Mouse (Mus musculus) layer of hippocampus, adult 9-10 months (tissue): ENCODE measurements around the gene Cd160.

Experiments used
- DNase-seq: peaks from one replicate; pipeline ENCODE4 v3.0.0; 2022; ENCODE audit warnings: low spot score

Gene Cd160

DNA sequence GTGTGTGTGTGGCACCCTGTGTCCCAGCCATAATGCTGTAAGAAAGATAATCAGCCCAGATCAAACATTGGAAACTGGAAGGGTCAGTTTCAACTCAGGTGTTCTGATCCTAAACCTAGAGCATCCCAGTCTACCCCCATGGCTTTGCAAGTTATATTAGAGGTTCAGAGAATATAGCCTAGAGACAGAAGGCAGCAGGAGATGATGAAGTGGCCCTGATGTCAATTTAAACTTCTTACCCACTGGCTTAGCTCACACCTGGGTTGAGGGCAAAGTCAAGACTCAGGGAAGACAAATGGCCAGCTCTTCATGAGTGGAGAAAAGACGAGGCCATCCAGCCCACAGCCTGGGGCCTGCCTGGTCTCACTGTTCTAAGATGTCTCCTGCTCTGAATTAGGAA lies at the start of gene Cd160, which contains the start of gene Pdzk1:
TSS of gene Cd160 (minus strand) at position 368 of the 400 bp plus-strand sequence.
TSS of gene Pdzk1 (plus strand) at position 301 of the 400 bp plus-strand sequence.
- DNase-seq, result no peak

DNA sequence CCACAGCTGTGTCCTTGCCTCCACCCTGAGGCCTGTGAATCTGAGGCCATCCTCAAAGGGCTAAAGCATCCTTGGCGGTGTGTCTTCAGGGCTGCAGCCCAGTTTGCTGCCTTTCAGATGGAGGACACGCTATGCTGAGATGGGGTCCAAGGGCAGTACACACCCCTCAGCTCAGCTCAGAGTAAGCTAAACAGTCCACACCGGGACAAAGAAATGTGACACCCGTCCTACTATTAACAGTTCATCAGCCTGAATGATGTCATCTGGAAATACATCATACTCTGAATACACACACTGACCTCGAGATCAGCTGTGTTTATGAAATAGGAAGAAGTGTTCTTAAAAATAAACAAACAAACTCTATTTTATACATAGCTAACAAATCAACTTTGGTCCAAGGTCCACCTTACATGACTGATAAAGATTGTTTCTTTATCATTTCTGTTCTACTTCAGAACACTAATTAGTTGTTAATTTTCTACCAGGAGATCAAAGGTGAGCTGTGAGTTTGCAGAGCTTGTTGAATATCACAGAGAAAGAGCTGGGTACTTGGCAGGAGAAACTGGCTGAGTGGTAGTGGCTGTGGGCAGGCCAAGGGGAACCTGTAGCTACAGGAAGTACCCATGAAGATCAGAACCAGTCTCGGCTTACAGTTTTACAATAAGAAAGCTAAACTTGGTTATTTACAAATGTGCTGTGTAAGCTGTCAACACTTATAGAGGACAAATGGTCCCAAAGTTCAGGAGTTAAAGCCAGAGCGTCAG lies 45.8 kb upstream of the Cd160 start:
- DNase-seq, result no peak

GRCm38 (mm10) chr3:96872501-96872900 lies 43.4 kb upstream of the Cd160 start:
- DNase-seq, result no peak

DNA sequence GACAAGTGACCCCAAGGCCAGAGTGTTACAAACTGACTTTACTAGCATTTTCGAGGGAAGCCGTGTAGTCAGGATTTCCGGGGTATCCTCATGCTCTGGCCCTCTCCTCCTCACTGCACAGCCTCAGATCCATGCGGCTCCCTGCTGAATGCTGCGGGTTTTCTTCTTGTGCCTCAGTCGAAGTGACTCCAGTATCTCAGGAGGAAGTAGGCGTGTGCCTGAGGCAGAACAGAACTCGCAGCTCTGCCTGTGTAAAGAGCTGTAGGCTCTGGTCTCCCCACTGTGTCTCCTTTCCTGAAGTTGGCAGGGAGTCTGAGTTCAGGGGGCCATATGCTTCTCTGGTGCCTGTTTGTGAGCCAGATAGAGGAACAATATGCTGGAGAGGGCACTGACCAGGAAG lies 41.9 kb upstream of the Cd160 start:
- no peak for DNase-seq

DNA sequence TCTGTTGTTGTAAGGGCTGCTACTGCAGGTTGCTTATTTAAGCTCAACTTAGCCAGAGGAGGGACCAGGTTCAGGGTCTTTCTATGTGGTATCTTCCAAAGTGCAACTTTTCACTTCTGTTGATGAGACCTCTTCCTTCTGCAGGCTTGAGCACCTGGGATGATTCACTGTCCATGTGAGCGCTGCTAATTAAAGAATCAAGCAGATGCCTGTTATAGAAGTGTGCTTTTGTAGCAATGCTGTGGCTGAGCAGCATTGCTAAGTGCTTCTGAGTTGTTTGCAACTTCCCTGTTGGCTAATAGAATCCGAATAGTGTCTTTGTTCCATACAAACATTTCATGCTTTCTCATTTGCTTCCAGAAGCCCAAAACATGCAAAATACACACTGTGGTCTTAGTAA lies 41.1 kb upstream of the Cd160 start:
- no peak for DNase-seq

DNA sequence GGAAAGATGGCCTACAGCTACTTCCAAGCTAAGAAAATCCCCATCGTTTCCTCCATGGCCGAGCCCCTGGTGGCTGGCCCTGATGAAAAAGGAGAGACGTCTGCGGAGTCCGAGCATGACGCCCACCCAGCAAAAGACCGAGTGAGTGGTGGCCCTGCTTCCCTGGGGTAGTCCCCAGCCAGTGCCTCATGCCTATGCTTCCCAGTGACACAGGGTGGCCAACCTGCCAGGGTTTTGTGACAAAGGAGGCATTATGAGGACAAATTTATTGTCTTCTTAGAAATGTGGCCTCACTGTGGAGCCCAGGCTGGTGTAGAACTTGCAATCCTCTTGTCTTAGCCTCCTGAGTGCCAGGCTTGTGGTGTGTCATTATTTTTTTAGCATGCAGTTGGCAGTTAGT lies 39.9 kb upstream of the Cd160 start:
- DNase-seq, result no peak

- DNase-seq, result no peak
Measured at GRCm38 (mm10) chr3:96868566-96868965, 39.4 kb upstream of the Cd160 start.

GRCm38 (mm10) chr3:96867863-96868262 lies 38.7 kb upstream of the Cd160 start:
- DNase-seq, result no peak

GRCm38 (mm10) chr3:96860498-96860897 lies 31.3 kb upstream of the Cd160 start:
- DNase-seq, result no peak

GRCm38 (mm10) chr3:96855833-96856232 lies 26.7 kb upstream of the Cd160 start:
- no peak for DNase-seq

GRCm38 (mm10) chr3:96854376-96854775 lies 25.2 kb upstream of the Cd160 start:
- no peak for DNase-seq

DNA sequence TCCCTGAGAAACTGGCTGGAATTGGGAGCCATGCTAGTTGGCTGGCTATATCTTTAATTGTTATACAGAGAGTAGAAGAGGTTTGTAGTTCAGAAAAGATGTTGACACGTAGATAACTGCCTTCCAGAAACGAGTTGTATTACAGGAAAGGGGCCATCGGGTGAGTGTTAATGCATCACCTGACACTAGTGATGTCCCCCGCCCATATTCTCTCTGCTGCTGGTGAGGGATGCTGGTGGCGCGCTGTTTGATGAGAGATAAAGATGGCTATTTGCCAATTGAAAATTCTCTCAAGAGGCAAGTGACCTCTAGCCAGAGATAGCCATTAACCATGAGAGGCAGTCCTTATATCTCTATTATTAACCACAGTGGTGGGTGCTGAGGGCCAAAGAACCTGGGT lies 23.4 kb upstream of the Cd160 start:
- no peak for DNase-seq

GRCm38 (mm10) chr3:96849168-96849727 lies 20.1 kb upstream of the Cd160 start:
- no peak for DNase-seq

DNA sequence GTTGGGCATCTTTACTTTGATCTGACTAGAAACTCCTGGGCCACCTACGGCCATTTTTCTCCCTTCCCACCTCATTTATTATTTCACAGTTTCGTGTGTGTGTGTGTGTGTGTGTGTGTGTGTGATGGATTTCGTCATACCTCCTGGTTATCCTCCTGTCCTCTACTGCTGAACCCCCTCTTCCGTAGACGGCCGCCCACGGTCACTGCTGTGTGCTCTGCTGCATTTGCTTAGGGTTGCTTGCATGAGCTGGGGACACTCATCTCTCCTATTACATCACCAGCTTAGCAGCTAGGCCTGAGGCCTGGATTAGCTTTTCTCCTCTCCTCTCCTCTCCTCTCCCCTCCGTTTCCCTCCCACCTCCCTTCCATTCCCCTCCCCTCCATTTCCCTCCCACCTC lies 19.3 kb upstream of the Cd160 start:
- no peak for DNase-seq

DNA sequence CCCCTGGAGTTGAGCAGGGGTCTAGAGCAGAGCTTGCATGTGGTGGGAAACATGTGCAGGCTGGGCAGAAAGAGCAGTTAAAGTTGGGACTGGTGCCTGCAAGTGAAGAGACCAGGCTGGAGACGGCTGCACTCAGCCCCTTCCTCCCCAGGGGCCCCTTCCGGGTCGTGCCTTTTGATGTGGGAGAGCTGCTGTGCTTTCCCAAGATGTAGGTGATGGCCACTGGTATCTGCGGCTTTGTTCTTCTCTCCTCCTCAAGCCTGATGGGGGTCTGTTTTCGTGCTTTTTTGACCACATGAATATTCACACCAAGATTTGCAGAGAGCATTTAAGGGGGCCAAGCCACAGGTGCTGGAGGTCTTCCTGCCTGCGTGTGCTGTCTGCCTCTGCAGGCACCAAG lies 18.5 kb upstream of the Cd160 start:
- DNase-seq, result no peak

- DNase-seq, result no peak
Measured at GRCm38 (mm10) chr3:96846985-96847384, 17.8 kb upstream of the Cd160 start.

DNA sequence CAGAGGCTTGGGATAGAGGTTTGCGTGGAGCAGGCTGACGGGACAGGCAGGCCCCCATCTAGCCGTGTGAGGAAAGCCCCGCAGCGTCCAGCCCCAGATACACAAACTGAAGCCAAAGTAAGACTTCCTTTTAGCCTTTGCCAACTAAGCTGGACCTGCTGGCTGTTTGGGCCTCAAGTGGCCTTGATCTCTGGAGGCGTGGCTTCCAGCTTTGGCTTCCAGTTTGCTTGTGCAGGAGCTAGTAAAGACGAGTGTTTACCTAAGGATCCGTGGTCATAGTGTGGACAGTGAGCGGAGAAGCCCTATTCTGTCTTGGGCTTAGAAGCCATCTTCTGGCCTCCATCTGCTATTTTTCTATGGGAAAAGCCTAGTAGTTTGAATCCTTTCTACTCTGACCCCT lies 16.7 kb upstream of the Cd160 start:
- no peak for DNase-seq

GRCm38 (mm10) chr3:96845191-96845590 lies 16.0 kb upstream of the Cd160 start:
- DNase-seq, result no peak

DNA sequence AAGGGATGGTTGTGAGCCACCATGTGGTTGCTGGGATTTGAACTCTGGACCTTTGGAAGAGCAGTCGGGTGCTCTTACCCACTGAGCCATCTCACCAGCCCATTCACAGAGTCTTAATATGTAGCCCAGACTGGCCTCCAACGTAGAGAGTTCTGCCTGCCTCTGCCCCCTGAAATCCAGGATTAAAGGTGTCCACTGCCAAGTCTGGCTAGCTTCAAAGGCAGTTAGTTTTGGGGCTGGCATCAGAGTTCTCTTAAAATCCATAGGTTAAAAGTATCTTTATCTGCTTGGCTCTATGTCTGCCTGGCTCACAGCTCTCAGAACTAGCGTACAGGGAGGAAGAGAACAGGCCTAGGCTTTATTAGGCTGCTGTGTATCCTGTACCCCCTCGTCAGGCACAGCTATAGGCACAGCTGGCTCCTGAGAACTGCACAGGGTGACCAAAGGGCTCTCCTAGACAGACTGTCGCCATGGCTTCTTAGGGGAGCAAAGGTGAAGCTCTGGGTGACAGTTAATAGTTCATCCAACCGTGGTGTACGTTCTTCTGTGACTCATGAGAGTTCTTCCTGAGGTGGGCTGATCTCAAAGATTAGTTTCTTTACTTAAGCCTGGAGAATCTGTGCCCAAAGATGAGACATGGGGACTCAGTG lies 10.0 kb upstream of the Cd160 start:
- DNase-seq, result no peak

DNA sequence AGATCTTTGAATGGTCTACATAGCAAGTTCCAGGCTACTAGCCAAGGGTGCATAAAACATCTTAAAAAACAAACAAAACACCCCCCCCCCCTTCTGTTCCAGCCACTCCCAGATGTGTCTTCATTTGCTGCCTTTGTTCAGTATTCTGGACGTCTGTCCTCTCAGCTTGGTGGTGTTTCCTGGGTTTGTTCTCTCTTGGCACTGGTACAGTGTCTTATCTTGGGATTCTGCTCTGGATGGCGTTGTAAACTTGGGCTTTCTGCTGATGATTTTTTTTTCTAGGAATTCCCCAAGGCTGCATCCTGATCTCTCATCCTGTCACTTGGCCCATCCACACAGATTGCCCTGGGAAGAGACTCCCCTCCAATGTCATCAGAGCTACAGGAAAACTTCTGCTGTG lies 7.3 kb upstream of the Cd160 start:
- no peak for DNase-seq

GRCm38 (mm10) chr3:96834587-96835348 lies 5.6 kb upstream of the Cd160 start:
- no peak for DNase-seq

DNA sequence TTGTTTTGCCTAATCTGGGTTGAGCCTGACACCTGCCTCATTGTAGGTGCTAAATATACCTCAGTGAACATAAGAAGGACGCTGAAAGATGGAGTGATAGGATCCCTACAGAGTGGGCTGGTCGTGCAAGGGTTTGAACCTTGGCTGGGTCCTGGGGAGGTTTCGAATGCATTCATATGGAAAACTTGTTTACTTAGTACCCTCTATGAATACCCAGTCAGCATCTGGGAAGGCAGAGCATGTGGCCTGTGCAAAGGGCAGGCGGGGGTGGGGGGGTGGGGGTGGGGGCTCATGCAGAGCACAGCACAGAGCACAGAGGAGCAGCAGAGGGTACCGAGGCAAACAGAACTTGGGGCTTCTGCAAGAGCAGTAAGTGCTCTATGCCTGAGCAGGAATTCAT lies 3.8 kb upstream of the Cd160 start:
- no peak for DNase-seq

GRCm38 (mm10) chr3:96829856-96830255 lies 705 bp upstream of the Cd160 start:
- no peak for DNase-seq
